Mouse (Mus musculus): Measurements from ENCODE around the gene Usp17la.
"Not testable (repeated sequence)": the region's sequence is repeated elsewhere in the genome, so short reads cannot be mapped to it uniquely, and the experiment has no call there.

Usp17la gene

DNA sequence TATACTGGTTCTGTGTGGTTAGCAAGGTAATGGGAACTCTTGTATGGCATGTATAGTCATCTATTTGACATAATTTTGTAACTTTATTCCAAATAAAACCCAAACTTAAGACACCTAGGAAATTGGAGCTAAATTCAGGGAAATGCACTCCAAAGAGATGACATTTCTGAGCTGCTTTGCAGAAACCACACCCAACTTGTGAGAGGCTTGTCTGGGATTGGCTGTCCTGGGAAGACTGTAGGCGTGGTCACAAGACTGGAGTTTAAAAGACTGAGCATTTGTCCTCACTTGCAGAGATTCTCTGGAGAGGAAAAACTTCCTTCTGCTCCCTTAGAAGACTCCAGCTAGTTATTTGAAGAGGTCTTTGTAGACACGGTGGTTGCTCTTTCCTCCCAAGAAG lies at the start of gene Usp17la:
Gene Usp17la, plus strand, starts transcription at position 301 of the 400 bp plus-strand sequence.
- DNase-seq (ENCODE audit: low spot score in 2 of 2): not testable (repeated sequence)

- DNase-seq (ENCODE audit: low spot score in 2 of 2): not testable (repeated sequence)
Observed at GRCm38 (mm10) chr7:104810335-104810734, 46.5 kb upstream of the Usp17la start.

DNA sequence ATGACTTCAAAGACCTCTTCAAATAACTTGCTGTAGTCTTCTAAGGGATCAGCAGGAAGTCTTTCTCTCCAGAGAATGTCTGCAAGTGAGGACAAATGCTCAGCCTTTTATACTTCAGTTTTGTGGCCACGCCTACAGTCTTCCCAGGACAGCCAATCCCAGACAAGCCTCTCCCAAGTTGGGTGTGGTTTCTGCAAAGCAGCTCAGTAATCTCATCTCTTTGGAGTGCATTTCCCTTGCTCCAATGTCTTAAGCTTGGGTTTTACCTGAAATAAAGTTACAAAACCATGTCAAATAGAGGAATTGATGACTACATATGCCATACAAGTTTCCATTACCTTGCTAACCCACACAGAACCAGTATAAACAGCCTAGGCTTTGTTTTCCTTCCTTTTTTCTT lies 14.3 kb upstream of the Usp17la start, which contains the start of gene Usp17lb:
Gene Usp17lb, minus strand, starts transcription at position 101 of the 400 bp plus-strand sequence.
- DNase-seq (ENCODE audit: low spot score in 2 of 2): no peak

DNA sequence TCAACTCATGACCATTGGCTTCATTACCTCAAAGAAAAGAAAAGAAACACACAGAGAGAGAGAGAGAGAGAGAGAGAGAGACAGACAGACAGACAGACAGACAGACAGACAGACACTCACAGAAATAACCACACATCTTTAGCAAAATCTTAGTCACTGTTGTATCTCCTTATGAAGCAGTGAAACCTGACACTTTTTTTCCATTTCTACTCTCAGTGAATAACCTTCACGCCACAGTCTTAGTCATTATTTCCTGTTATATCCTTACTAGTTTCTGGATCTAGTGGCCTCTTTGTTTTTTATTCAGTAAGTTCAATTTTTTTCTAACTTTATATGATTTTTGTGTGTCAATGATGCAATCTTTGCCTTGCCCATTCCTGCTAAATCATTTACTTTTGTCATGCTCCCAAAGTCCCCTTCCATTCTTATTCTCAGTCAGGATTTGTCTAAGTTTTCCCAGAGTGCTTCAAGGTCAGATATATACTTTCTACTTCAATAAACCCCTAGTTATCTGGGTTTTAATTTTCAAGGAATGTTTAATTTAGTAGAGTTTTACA lies 13.0 kb upstream of the Usp17la start:
- no peak for DNase-seq (ENCODE audit: low spot score in 2 of 2)

DNA sequence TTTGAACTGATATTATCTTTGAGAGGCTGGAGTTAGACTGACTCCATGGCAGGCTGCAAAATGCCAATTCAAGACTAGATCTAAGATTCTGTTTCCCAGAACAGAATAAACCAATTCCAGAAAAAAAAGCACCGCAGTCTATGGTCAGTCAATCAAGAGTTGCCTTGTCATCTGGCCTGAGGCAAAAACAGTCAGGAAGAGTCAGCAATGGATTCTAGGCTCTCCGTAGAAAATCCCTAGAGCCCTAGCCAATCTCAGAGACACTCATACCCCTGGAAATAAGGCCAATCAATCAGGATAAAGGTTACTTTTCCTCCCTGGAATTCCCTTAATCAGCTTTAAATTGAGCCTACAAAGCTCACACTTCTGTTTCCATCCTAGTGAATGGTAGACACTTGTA lies 5.3 kb upstream of the Usp17la start:
- DNase-seq (ENCODE audit: low spot score in 2 of 2): not testable (repeated sequence)

GRCm38 (mm10) chr7:104855248-104855750 lies 1.5 kb upstream of the Usp17la start:
- DNase-seq (ENCODE audit: low spot score in 2 of 2): no peak

DNA sequence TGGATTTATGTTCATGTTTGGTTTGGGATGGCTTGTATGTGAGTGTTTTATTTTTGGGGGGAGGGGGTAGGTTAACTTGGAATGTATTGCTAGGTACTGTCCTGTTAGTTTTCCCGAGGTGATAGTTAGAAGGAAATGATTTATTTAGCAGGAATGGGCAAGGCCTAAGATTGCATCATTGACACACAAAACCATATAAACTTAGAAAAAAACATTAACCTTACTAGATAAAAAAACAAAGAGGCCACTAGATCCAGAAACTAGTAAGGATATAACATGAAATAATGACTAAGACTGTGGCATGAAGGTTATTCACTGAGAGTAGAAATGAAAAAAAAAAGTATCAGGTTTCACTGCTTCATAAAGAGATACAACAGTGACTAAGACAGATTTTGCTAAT lies 874 bp downstream of the Usp17la start:
- no peak for DNase-seq (ENCODE audit: low spot score in 2 of 2)

DNA sequence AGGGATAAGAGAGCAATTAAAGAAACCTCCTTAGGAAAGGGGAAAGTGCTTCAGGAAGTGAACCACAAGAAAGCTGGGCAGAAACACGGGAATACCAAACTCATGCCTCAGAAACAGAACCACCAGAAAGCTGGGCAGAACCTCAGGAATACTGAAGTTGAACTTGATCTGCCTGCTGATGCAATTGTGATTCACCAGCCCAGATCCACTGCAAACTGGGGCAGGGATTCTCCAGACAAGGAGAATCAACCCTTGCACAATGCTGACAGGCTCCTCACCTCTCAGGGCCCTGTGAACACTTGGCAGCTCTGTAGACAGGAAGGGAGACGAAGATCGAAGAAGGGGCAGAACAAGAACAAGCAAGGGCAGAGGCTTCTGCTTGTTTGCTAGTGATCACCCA lies 4.6 kb downstream of the Usp17la start:
- no peak for DNase-seq (ENCODE audit: low spot score in 2 of 2)

GRCm38 (mm10) chr7:104877731-104878130 lies 20.9 kb downstream of the Usp17la start, which contains the start of gene Olfr665:
Gene Olfr665 (plus strand): TSS chr7:104878031.
- DNase-seq (ENCODE audit: low spot score in 2 of 2): no peak

DNA sequence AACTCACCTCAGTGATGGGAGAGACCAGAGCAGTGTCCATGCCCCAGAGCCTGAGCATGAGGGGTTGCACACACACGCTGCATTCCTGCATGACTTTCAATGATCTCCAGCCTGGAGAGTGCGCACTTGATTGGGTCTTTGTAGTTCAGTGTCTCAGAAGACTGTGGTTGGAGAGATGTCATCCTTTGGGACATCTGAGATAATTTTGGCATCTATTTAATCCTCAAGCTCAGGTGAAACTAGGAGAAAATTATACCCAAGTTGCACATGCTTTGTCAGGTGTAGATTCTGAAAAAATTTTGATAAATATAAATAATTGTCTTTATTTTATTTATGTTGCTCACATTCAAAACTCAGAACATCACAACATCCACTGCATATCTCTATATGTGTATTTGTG lies 39.0 kb downstream of the Usp17la start, which contains the start of gene Olfr666:
Gene Olfr666, minus strand, starts transcription at position 101 of the 400 bp plus-strand sequence.
- no peak for DNase-seq (ENCODE audit: low spot score in 2 of 2)
